Comparison of ENCODE assay signal across 21 mouse cellular contexts in genomic region chr10:80950314-80950713, GRCm38 (mm10). TPM values are rescaled to one million over a fixed set of nuclear protein-coding genes. Genes with fewer than 3 reads are reported as not detected.
DNase-seq lines count a peak whose midpoint lies in the region; ATAC-seq and TF ChIP-seq lines count a peak whose summit lies in the region.
"Had no signal": no experiment of that assay in that cellular context is flagged by ENCODE, and none has a peak within 500 bp of the region (broad histone marks: within the 10 kb centered on the region; RNA-seq: fewer than 3 reads in every experiment).

No protein-coding gene starts in this region.

- no peaks in the 10 kb centered on the region; the same call in none of the 2 replicates for H3K27me3 ChIP-seq in midbrain, embryonic 11.5 days (ENCODE audit: control insufficient read depth, insufficient read depth, low read length)
- H3K27me3 ChIP-seq in midbrain, embryonic 15.5 days (replicated peaks): no peaks in the 10 kb centered on the region; the same call in 1 of the 2 replicates

- DNase-seq in midbrain, embryonic 11.5 days (ENCODE audit: low spot score, missing footprints): peak; percentile 73
- DNase-seq in ES-CJ7 (ENCODE audit: low read depth, low spot score) (peak; percentile 84), R1 (ENCODE audit: low read depth, low spot score) (peak; percentile 92), adipocyte (ENCODE audit: low spot score) (no peak)
- no peak for DNase-seq in left cerebral cortex, adult 2 months (ENCODE audit: extremely low spot score in 1 of 2, low spot score in 2 of 2)
- no peak for DNase-seq in frontal cortex, postnatal 36 days (ENCODE audit: low spot score in 2 of 2)
- DNase-seq: adrenal gland, adult 2 months; adrenal gland, postnatal 25 days; cerebellum, adult 18-20 months; forebrain, postnatal 0 days; gastrocnemius, adult 2 months; gastrocnemius, postnatal 25 days; heart, postnatal 10 days; heart, postnatal 4 days had no signal

- WGBS in midbrain, embryonic 11.5 days: 31% methylated on average over 5 of the region's 5 CpGs
- WGBS in midbrain, embryonic 15.5 days: 31% methylated on average over 5 of the region's 5 CpGs

- ATAC-seq in midbrain, embryonic 11.5 days (ENCODE audit: low FRiP score): no peak
- no peak for ATAC-seq in midbrain, embryonic 15.5 days (replicated peaks)
- ATAC-seq: activated CD4-positive, CD25-positive, alpha-beta regulatory T cell, adult 4 months; forebrain, embryonic 13.5 days; forebrain, postnatal 0 days; hindbrain, embryonic 16.5 days; inflammation-experienced regulatory T-cells, adult 6 months had no signal

- intact Hi-C loops in left cerebral cortex, adult 2 months (cut with DNase I): no loop called here

- H3K9me3 ChIP-seq in midbrain, embryonic 11.5 days (ENCODE audit: control insufficient read depth, low read length): no peaks in the 10 kb centered on the region
- H3K9me3 ChIP-seq in midbrain, embryonic 15.5 days: no peaks in the 10 kb centered on the region
- H3K9me3 ChIP-seq: embryonic facial prominence, embryonic 10.5 days; forebrain, embryonic 13.5 days; hindbrain, embryonic 12.5 days had no signal

- no peaks in the 10 kb centered on the region for H3K36me3 ChIP-seq in midbrain, embryonic 11.5 days (ENCODE audit: control insufficient read depth, insufficient read depth, low read length)
- H3K36me3 ChIP-seq in midbrain, embryonic 15.5 days (replicated peaks): no peaks in the 10 kb centered on the region
- H3K36me3 ChIP-seq: embryonic facial prominence, embryonic 10.5 days; hindbrain, embryonic 12.5 days had no signal

- no peak overlapping the region for H3K4me2 ChIP-seq in midbrain, embryonic 11.5 days
- no peak overlapping the region for H3K4me2 ChIP-seq in midbrain, embryonic 15.5 days
- H3K4me2 ChIP-seq: forebrain, embryonic 13.5 days; hindbrain, embryonic 12.5 days had no signal

- no peak for TF ChIP-seq CTCF in left cerebral cortex, adult 2 months (IDR thresholded peaks at IDR 0.05)

- no peak overlapping the region for H3K27ac ChIP-seq in midbrain, embryonic 11.5 days (ENCODE audit: low read depth, low read length)
- H3K27ac ChIP-seq in midbrain, embryonic 15.5 days: no peak overlapping the region
- H3K27ac ChIP-seq in left cerebral cortex, adult 2 months: no peak overlapping the region
- H3K27ac ChIP-seq: embryonic facial prominence, embryonic 10.5 days; forebrain, embryonic 13.5 days; gastrocnemius, adult 2 months; hindbrain, embryonic 12.5 days had no signal

- no peak overlapping the region for H3K9ac ChIP-seq in midbrain, embryonic 11.5 days (ENCODE audit: low read length)
- no peak overlapping the region for H3K9ac ChIP-seq in midbrain, embryonic 15.5 days
- H3K9ac ChIP-seq: forebrain, embryonic 13.5 days; forebrain, postnatal 0 days; hindbrain, embryonic 12.5 days had no signal

- H3K4me1 ChIP-seq in midbrain, embryonic 11.5 days (ENCODE audit: control insufficient read depth, insufficient read depth, low read length): no peaks in the 10 kb centered on the region; the same call in 1 of the 2 replicates
- H3K4me1 ChIP-seq in midbrain, embryonic 15.5 days: 0 out of 2 replicates have a peak, but pooled peaks cover 3% of the 10 kb centered on the region

- H3K4me3 ChIP-seq in midbrain, embryonic 11.5 days (ENCODE audit: low read depth, low read length): no peak overlapping the region
- no peak overlapping the region for H3K4me3 ChIP-seq in midbrain, embryonic 15.5 days
- no peak overlapping the region for H3K4me3 ChIP-seq in left cerebral cortex, adult 2 months
- H3K4me3 ChIP-seq: embryonic facial prominence, embryonic 10.5 days; forebrain, embryonic 13.5 days; gastrocnemius, adult 2 months; hindbrain, embryonic 12.5 days had no signal

RNA-seq across cellular contexts. Expression of gene Gadd45b, which starts 20.4 kb away (rescaled TPM):
- polyA plus RNA-seq in midbrain, embryonic 11.5 days (2014; fragmentation: Nextera tagmentation; extraction: Ambion mirVana): 10.1 and 11.3 TPM in 2 replicates
- 5.5 and 8.2 TPM in 2 replicates for polyA plus RNA-seq in midbrain, embryonic 15.5 days (2015; fragmentation: Nextera tagmentation; extraction: Ambion mirVana)
- total RNA-seq in left cerebral cortex, adult 2 months (2021): 10 to 100 TPM; 24.0 to 36.0 TPM

RNA-seq across cellular contexts. Expression of gene Lmnb2, which starts 32.3 kb away (rescaled TPM):
- polyA plus RNA-seq in midbrain, embryonic 11.5 days (2014; fragmentation: Nextera tagmentation; extraction: Ambion mirVana): 19.4 and 19.7 TPM in 2 replicates
- polyA plus RNA-seq in midbrain, embryonic 15.5 days (2015; fragmentation: Nextera tagmentation; extraction: Ambion mirVana): 46.9 and 48.9 TPM in 2 replicates
- 10 to 100 TPM; 20.0 to 20.3 TPM for total RNA-seq in left cerebral cortex, adult 2 months (2021)

RNA-seq across cellular contexts. Expression of gene Timm13, which starts 49.5 kb away (rescaled TPM):
- 321 and 347 TPM in 2 replicates for polyA plus RNA-seq in midbrain, embryonic 11.5 days (2014; fragmentation: Nextera tagmentation; extraction: Ambion mirVana)
- polyA plus RNA-seq in midbrain, embryonic 15.5 days (2015; fragmentation: Nextera tagmentation; extraction: Ambion mirVana): 318 and 330 TPM in 2 replicates
- total RNA-seq in left cerebral cortex, adult 2 months (2021): 100 to 1,000 TPM; 136 to 138 TPM

Comparison
In these comparisons a context has a peak if more than half of its experiments do, and no peak if none do; other contexts are left out.
1. DNase-seq: peak in midbrain, embryonic 11.5 days (single experiment), ES-CJ7 (single experiment) and R1 (single experiment); none in left cerebral cortex, adult 2 months (0 of 2), frontal cortex, postnatal 36 days (0 of 2) and adipocyte (single experiment).